Mouse (Mus musculus): ENCODE measurements around the gene Nedd1. TPM values are rescaled to one million over a fixed set of nuclear protein-coding genes. Genes with fewer than 3 reads are reported as not detected.

The Nedd1 gene
- 1 to 10 TPM; 3.4 to 3.7 TPM for total RNA-seq (2021)

DNA sequence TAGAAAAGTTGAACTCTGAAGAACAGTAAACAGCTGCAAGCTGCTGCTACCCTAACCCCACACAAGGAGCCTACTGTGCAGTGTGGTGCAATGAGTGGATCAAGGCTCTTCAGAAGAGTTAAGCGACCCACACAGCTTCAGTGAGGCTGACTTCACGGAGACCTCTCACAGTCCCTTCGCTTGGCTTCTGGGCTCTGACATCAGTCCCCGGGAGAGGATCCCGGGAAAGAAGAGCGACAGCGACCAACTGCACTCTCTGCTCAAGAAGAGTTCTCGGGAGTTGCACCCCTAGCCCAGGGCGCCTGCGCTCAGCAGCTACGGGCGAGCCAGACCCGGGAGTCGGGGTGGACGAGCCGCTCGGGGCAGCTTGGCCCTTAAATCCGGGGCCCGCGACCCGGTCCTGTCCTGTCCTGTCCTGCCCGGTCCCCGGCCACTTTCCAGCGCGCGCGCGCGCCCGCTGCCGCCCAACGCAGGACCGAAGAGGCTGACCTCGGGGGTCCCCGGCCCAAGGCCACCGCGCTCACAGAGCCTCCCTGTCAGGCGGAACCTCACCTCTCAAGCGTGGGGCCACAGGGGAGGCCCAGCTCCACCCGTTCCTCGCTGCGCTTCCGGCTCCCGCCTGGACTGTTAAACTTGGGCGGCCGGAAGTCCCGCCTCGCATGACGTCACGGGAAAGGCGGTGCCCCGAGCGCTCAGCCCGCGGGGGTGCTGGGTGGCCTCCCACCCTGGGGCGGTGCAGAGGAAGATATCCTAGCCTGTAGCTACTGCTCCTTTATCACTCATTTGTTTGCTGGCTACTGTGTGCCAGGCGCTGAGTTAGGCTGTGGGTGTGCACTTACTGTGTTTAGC, at the start of gene Nedd1:
TSS of gene Nedd1 (minus strand) at position 650 of the 849 bp plus-strand sequence.
- intact Hi-C loops (cut with DNase I) = no loop called here
- DNase-seq (ENCODE audit: low spot score in 2 of 2) = peak; percentile 88 to 89

DNA sequence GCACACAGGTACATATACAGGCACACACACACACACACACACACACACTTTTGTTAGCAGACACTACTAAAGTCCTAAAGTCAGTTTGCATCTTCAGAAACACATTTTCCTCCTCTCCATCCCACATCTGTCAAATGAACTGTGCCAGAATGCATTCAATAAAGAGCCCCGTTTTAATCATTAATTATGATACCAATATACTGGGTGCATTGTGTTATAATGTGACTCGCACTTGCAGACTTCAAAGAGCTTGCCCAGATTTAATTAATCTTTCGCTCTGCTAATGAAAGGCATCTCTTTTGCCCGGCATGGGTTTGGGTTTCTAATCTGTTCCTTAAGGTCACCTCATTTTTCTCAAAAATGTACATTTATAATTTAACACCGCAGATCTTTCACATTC, 32.1 kb upstream of the Nedd1 start:
- DNase-seq (ENCODE audit: low spot score in 2 of 2) = no peak
- intact Hi-C loops (cut with DNase I) = no loop called here

GRCm38 (mm10) chr10:92730339-92730738, 8.1 kb upstream of the Nedd1 start:
- intact Hi-C loops (cut with DNase I) = no loop called here
- DNase-seq (ENCODE audit: low spot score in 2 of 2) = no peak

- no peak for DNase-seq (ENCODE audit: low spot score in 2 of 2)
- intact Hi-C loops (cut with DNase I) = no loop called here
Measured at GRCm38 (mm10) chr10:92728723-92729122, 6.5 kb upstream of the Nedd1 start.

DNA sequence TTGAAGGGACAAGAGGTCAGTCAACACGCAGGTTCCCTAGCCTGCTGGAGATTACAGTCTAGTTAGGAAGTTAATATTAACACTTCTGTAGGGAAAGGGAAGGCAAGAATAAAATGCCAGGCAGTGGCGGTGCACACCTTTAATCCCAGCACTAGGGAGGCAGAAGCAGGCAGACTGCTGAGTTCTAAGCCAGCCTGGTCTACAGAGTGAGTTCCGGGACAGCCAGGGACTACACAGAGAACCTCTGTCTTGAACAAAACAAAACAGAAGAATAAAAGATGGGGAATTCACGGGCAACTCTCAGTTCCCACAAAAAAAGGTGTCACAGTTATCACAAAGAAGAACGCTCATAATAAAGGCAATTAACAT, 384 bp upstream of the Nedd1 start:
- intact Hi-C loops (cut with DNase I) = no loop called here
- no peak for DNase-seq (ENCODE audit: low spot score in 2 of 2)

DNA sequence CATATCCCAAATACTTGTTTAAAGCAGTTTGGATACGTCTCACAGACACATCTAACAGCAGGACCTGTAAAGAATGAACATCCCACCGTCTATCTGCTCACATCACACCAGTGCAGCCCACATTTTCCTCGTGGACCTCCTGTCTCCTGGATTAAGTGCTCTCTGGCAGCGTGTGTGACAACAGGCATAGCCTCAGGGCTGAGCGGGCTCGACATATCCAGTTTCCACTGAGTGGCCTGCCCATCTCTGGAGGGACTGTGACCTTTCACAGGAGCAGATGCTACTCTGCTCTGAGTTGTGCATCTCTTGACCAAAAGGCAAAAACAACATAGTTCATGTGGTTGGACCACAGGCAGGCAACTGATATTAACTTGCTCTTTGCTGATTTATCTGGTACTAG, 23.2 kb downstream of the Nedd1 start:
- intact Hi-C loops (cut with DNase I) = no loop called here
- DNase-seq (ENCODE audit: low spot score in 2 of 2) = no peak

- intact Hi-C loops (cut with DNase I) = no loop called here
- DNase-seq (ENCODE audit: low spot score in 2 of 2) = no peak
Measured at GRCm38 (mm10) chr10:92675056-92675455, 47.2 kb downstream of the Nedd1 start.

DNA sequence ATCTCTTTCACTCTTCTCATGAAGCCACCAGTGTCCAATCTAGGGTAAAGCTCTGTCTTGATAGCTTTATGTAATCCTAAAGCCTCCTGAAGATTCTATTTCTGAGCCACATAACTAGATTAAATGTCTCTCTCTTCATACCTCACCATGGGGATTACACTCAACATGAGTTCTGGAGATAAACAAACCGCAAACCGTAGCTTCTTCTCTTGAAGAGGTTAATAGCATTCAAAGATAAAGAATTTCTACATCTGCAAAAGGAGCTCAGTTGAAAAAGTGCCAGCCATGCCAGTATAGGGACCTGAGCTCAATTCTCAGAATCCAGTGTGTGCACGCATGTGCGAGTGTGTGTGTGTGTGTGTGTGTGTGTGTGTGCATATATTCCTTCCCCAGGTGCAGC, 50.3 kb downstream of the Nedd1 start:
- intact Hi-C loops (cut with DNase I) = no loop called here
- no peak for DNase-seq (ENCODE audit: low spot score in 2 of 2)

- DNase-seq (ENCODE audit: low spot score in 2 of 2) = no peak
- intact Hi-C loops (cut with DNase I) = no loop called here
Measured at GRCm38 (mm10) chr10:92665287-92665686, 56.9 kb downstream of the Nedd1 start.

- DNase-seq (ENCODE audit: low spot score in 2 of 2) = no peak
- intact Hi-C loops (cut with DNase I) = loop anchor here (2.0 to 5.0 kb wide), 2 partner anchors 1106 to 1356 kb away; no protein-coding TSS in a partner anchor
Measured at GRCm38 (mm10) chr10:92653266-92653665, 69.0 kb downstream of the Nedd1 start.

- intact Hi-C loops (cut with DNase I) = loop anchor here (1.0 to 5.0 kb wide), 3 partner anchors 344 to 1356 kb away; no protein-coding TSS in a partner anchor
- peak in 1 of 2 experiments; percentile 34 for DNase-seq (ENCODE audit: low spot score in 2 of 2)
Measured at GRCm38 (mm10) chr10:92652399-92652920, 69.8 kb downstream of the Nedd1 start.

GRCm38 (mm10) chr10:92651266-92651665, 71.0 kb downstream of the Nedd1 start:
- intact Hi-C loops (cut with DNase I) = loop anchor here (5.0 kb wide), 1 partner anchor 1104 kb away; no protein-coding TSS in a partner anchor
- DNase-seq (ENCODE audit: low spot score in 2 of 2) = no peak

DNA sequence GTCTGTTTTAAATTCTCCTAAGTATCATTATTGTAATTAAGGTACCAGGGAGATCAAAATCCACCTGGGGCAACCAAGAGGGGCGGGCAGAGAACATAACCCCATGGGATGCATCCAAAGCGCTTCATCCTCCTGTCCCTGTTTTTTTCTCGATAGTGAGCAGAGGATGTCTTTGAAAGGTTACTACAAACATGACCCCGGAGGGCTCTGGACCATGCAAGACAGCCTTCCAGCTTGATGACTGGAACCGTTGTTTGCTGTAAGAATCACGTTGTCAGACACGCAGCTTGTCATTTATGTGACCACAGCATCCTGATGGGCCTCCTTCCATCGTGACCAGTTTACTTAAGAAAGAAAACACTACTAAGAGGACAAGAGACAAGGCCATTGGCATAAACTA, 73.1 kb downstream of the Nedd1 start:
- no peak for DNase-seq (ENCODE audit: low spot score in 2 of 2)
- intact Hi-C loops (cut with DNase I) = no loop called here

GRCm38 (mm10) chr10:92647691-92648090, 74.5 kb downstream of the Nedd1 start:
- intact Hi-C loops (cut with DNase I) = no loop called here
- DNase-seq (ENCODE audit: low spot score in 2 of 2) = no peak

DNA sequence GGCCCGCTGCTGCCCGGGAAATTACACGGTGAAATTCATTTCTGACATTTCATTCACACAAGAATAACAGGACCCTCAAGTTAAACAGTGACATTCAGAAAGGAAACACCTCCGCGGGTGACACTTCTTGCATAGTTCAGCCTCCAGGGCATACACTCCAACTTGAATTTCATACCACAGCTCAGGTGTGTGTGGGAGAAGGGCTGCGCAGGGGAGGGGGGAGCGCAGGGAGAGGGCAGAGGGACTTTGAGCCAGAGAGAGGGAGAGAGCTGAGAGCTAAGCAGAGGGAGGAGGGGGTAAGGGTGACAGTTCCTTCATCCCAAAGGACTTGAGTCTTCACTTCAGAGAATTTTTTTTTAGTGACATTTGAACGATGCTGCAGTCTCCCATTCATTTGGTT, 78.2 kb downstream of the Nedd1 start:
- no peak for DNase-seq (ENCODE audit: low spot score in 2 of 2)
- intact Hi-C loops (cut with DNase I) = loop anchor here (5.0 kb wide), 1 partner anchor 332 kb away; no protein-coding TSS in a partner anchor

DNA sequence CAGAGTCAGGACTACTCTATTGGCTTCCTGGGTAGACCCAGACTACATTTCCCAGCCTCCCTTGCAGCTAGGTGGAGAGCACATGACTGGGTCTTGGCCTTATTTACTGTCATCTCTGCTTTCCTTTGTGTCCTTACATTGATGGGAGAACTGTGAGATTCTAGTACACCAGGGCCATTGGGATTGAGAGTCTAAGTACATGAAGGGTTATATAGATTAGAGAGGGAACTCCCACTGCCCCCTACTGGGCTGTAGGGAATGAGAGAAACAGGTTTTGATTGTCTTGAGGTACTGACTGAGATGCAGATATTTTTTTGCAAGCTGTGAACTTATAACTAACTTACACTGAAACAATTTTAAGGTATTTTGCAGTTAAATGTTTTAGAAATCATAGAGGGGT, 81.2 kb downstream of the Nedd1 start:
- intact Hi-C loops (cut with DNase I) = loop anchor here (5.0 kb wide), 1 partner anchor 329 kb away; no protein-coding TSS in a partner anchor

More for the DNA sequence above, 81.2 kb downstream of the Nedd1 start:
- peak; percentile 39 to 59 for DNase-seq (ENCODE audit: low spot score in 2 of 2)

Measured in left cerebral cortex, postnatal 25 days (tissue).